Mouse (Mus musculus): ENCODE results near the gene Map1b. TPM values are rescaled to one million over a fixed set of nuclear protein-coding genes. Genes with fewer than 3 reads are reported as not detected.

Gene Map1b
- polyA plus RNA-seq, 2 experiments, result 0.19 to 1.7 TPM

- no peak overlapping the region for H3K27ac ChIP-seq
- ATAC-seq (ENCODE audit: insufficient read depth), result no peak
- H3K4me2 ChIP-seq (ENCODE audit: low read depth), result no peak overlapping the region
- H3K27me3 ChIP-seq (ENCODE audit: control insufficient read depth, insufficient read depth, low read length), result no peaks in the 10 kb centered on the region
- no peaks in the 10 kb centered on the region for H3K9me3 ChIP-seq (ENCODE audit: control insufficient read depth, low read length)
- H3K4me3 ChIP-seq (ENCODE audit: insufficient read depth in 1 of 2, low read depth in 2 of 2, low read length in 2 of 2), result no peak overlapping the region
- no peak overlapping the region for H3K9ac ChIP-seq (replicated peaks)
- no peak for TF ChIP-seq EP300 (IDR thresholded peaks at IDR 0.05; ENCODE audit: low read depth)
- no peak for TF ChIP-seq CTCF (IDR thresholded peaks at IDR 0.05; ENCODE audit: low read depth)
- DNase-seq (ENCODE audit: low read depth in 3 of 3, low spot score in 3 of 3), result no peak
- no peaks in the 10 kb centered on the region; the same call in 1 of the 2 replicates for H3K36me3 ChIP-seq (replicated peaks; ENCODE audit: control insufficient read depth, insufficient read depth, low read depth)
- no peaks in the 10 kb centered on the region for H3K4me1 ChIP-seq (replicated peaks; ENCODE audit: control insufficient read depth in 2 of 2, insufficient read depth in 2 of 2, low read length in 1 of 2)
- 66% methylated on average over 6 of the region's 6 CpGs for WGBS (ENCODE audit: insufficient replicate concordance)
Observed at GRCm38 (mm10) chr13:99385911-99386310, 130.4 kb downstream of the Map1b start.

GRCm38 (mm10) chr13:99384555-99385203 lies 131.7 kb downstream of the Map1b start:
- Histone ChIP-seq H3K4me3 (ENCODE audit: insufficient read depth in 1 of 2, low read depth in 2 of 2, low read length in 2 of 2) (no peak overlapping the region), H3K4me2 (ENCODE audit: low read depth) (no peak overlapping the region), H3K4me1 (replicated peaks; ENCODE audit: control insufficient read depth in 2 of 2, insufficient read depth in 2 of 2, low read length in 1 of 2) (no peaks in the 10 kb centered on the region), H3K27ac (no peak overlapping the region), H3K36me3 (replicated peaks; ENCODE audit: control insufficient read depth, insufficient read depth, low read depth) (no peaks in the 10 kb centered on the region; the same call in 1 of the 2 replicates), H3K27me3 (ENCODE audit: control insufficient read depth, insufficient read depth, low read length) (no peaks in the 10 kb centered on the region), H3K9me3 (ENCODE audit: control insufficient read depth, low read length) (no peaks in the 10 kb centered on the region), H3K9ac (replicated peaks) (no peak overlapping the region)
- 64% methylated on average over 7 of the region's 7 CpGs for WGBS (ENCODE audit: insufficient replicate concordance)
- DNase-seq (ENCODE audit: low read depth in 3 of 3, low spot score in 3 of 3) (no peak), ATAC-seq (ENCODE audit: insufficient read depth) (no peak)
- TF ChIP-seq CTCF (IDR thresholded peaks at IDR 0.05; ENCODE audit: low read depth), result no peak
- no peak for TF ChIP-seq EP300 (IDR thresholded peaks at IDR 0.05; ENCODE audit: low read depth)

- Histone ChIP-seq H3K9ac (replicated peaks) (no peak overlapping the region), H3K4me2 (ENCODE audit: low read depth) (no peak overlapping the region), H3K36me3 (replicated peaks; ENCODE audit: control insufficient read depth, insufficient read depth, low read depth) (no peaks in the 10 kb centered on the region; the same call in 1 of the 2 replicates), H3K4me3 (ENCODE audit: insufficient read depth in 1 of 2, low read depth in 2 of 2, low read length in 2 of 2) (no peak overlapping the region), H3K27me3 (ENCODE audit: control insufficient read depth, insufficient read depth, low read length) (no peaks in the 10 kb centered on the region), H3K9me3 (ENCODE audit: control insufficient read depth, low read length) (no peaks in the 10 kb centered on the region), H3K4me1 (replicated peaks; ENCODE audit: control insufficient read depth in 2 of 2, insufficient read depth in 2 of 2, low read length in 1 of 2) (no peaks in the 10 kb centered on the region), H3K27ac (no peak overlapping the region)
- ATAC-seq (ENCODE audit: insufficient read depth) (no peak), DNase-seq (ENCODE audit: low read depth in 3 of 3, low spot score in 3 of 3) (no peak)
- no peak for TF ChIP-seq CTCF (IDR thresholded peaks at IDR 0.05; ENCODE audit: low read depth)
- no peak for TF ChIP-seq EP300 (IDR thresholded peaks at IDR 0.05; ENCODE audit: low read depth)
- 57% methylated on average over 6 of the region's 6 CpGs for WGBS (ENCODE audit: insufficient replicate concordance)
Observed at GRCm38 (mm10) chr13:99382373-99382772, 134.0 kb downstream of the Map1b start.

- no peaks in the 10 kb centered on the region; the same call in 1 of the 2 replicates for H3K36me3 ChIP-seq (replicated peaks; ENCODE audit: control insufficient read depth, insufficient read depth, low read depth)
- TF ChIP-seq EP300 (IDR thresholded peaks at IDR 0.05; ENCODE audit: low read depth) (no peak), CTCF (IDR thresholded peaks at IDR 0.05; ENCODE audit: low read depth) (no peak)
- WGBS (ENCODE audit: insufficient replicate concordance), result 92% methylated on average over 1 of the region's 1 CpGs
- no peaks in the 10 kb centered on the region for H3K27me3 ChIP-seq (ENCODE audit: control insufficient read depth, insufficient read depth, low read length)
- H3K4me3 ChIP-seq (ENCODE audit: insufficient read depth in 1 of 2, low read depth in 2 of 2, low read length in 2 of 2), result no peak overlapping the region
- no peaks in the 10 kb centered on the region for H3K9me3 ChIP-seq (ENCODE audit: control insufficient read depth, low read length)
- DNase-seq (ENCODE audit: low read depth in 3 of 3, low spot score in 3 of 3) (no peak), ATAC-seq (ENCODE audit: insufficient read depth) (no peak)
- no peak overlapping the region; the same call in 1 of the 2 replicates for H3K9ac ChIP-seq (replicated peaks)
- no peak overlapping the region for H3K4me2 ChIP-seq (ENCODE audit: low read depth)
- no peaks in the 10 kb centered on the region for H3K4me1 ChIP-seq (replicated peaks; ENCODE audit: control insufficient read depth in 2 of 2, insufficient read depth in 2 of 2, low read length in 1 of 2)
- H3K27ac ChIP-seq, result no peak overlapping the region
Observed at GRCm38 (mm10) chr13:99378223-99378622, 138.1 kb downstream of the Map1b start.

GRCm38 (mm10) chr13:99377055-99377454 lies 139.3 kb downstream of the Map1b start:
- Histone ChIP-seq H3K4me2 (ENCODE audit: low read depth) (no peak overlapping the region), H3K4me3 (ENCODE audit: insufficient read depth in 1 of 2, low read depth in 2 of 2, low read length in 2 of 2) (no peak overlapping the region), H3K36me3 (replicated peaks; ENCODE audit: control insufficient read depth, insufficient read depth, low read depth) (no peaks in the 10 kb centered on the region; the same call in 1 of the 2 replicates), H3K27ac (no peak overlapping the region), H3K4me1 (replicated peaks; ENCODE audit: control insufficient read depth in 2 of 2, insufficient read depth in 2 of 2, low read length in 1 of 2) (no peaks in the 10 kb centered on the region), H3K9ac (replicated peaks) (no peak overlapping the region), H3K9me3 (ENCODE audit: control insufficient read depth, low read length) (no peaks in the 10 kb centered on the region), H3K27me3 (ENCODE audit: control insufficient read depth, insufficient read depth, low read length) (no peaks in the 10 kb centered on the region)
- 69% methylated on average over 6 of the region's 6 CpGs for WGBS (ENCODE audit: insufficient replicate concordance)
- no peak for TF ChIP-seq EP300 (IDR thresholded peaks at IDR 0.05; ENCODE audit: low read depth)
- no peak for TF ChIP-seq CTCF (IDR thresholded peaks at IDR 0.05; ENCODE audit: low read depth)
- DNase-seq (ENCODE audit: low read depth in 3 of 3, low spot score in 3 of 3) (no peak), ATAC-seq (ENCODE audit: insufficient read depth) (no peak)

All from liver, embryonic 14.5 days (tissue).